Mouse (Mus musculus): ENCODE results near the gene Echs1. TPM values are rescaled to one million over a fixed set of nuclear protein-coding genes. Genes with fewer than 3 reads are reported as not detected.
"Not testable (repeated sequence)": the region's sequence is repeated elsewhere in the genome, so short reads cannot be mapped to it uniquely, and the experiment has no call there.

Gene Echs1
- polyA plus RNA-seq, 1 experiment from 2014 or later: 153 TPM

GRCm38 (mm10) chr7:140144550-140144949 is 28.3 kb upstream of the Echs1 start:
- H3K9me3 ChIP-seq (ENCODE audit: control insufficient read depth): no peaks in the 10 kb centered on the region
- H3K4me1 ChIP-seq (replicated peaks; ENCODE audit: control insufficient read depth, insufficient read depth, low read length): no peaks in the 10 kb centered on the region
- WGBS: 81% methylated on average over 4 of the region's 4 CpGs
- peaks cover 12% of the 10 kb centered on the region; the same call in 1 of the 2 replicates for H3K36me3 ChIP-seq (ENCODE audit: control insufficient read depth, insufficient read depth)
- H3K4me2 ChIP-seq (replicated peaks; ENCODE audit: low read depth): no peak overlapping the region
- TF ChIP-seq CTCF (IDR thresholded peaks at IDR 0.05; ENCODE audit: low read depth): no peak
- H3K27me3 ChIP-seq (replicated peaks; ENCODE audit: control insufficient read depth, insufficient read depth, low read length): no peaks in the 10 kb centered on the region
- ATAC-seq: no peak
- no peak overlapping the region for H3K4me3 ChIP-seq (ENCODE audit: low read depth, low read length)
- H3K27ac ChIP-seq (ENCODE audit: low read depth, low read length): no peak overlapping the region
- no peak overlapping the region for H3K9ac ChIP-seq (ENCODE audit: low read depth, low read length)

GRCm38 (mm10) chr7:140141350-140141749 is 25.1 kb upstream of the Echs1 start:
- H3K27me3 ChIP-seq (replicated peaks; ENCODE audit: control insufficient read depth, insufficient read depth, low read length): no peaks in the 10 kb centered on the region
- H3K36me3 ChIP-seq (ENCODE audit: control insufficient read depth, insufficient read depth): peaks cover 4% of the 10 kb centered on the region; the same call in 1 of the 2 replicates
- ATAC-seq: no peak
- peak; percentile 89 for TF ChIP-seq CTCF (IDR thresholded peaks at IDR 0.05; ENCODE audit: low read depth)
- H3K9ac ChIP-seq (ENCODE audit: low read depth, low read length): no peak overlapping the region
- H3K4me2 ChIP-seq (replicated peaks; ENCODE audit: low read depth): no peak overlapping the region
- no peak overlapping the region for H3K4me3 ChIP-seq (ENCODE audit: low read depth, low read length)
- no peak overlapping the region for H3K27ac ChIP-seq (ENCODE audit: low read depth, low read length)
- 6% methylated on average over 14 of the region's 14 CpGs for WGBS
- peaks cover 4% of the 10 kb centered on the region; the same call in 1 of the 2 replicates for H3K4me1 ChIP-seq (replicated peaks; ENCODE audit: control insufficient read depth, insufficient read depth, low read length)
- H3K9me3 ChIP-seq (ENCODE audit: control insufficient read depth): no peaks in the 10 kb centered on the region

GRCm38 (mm10) chr7:140138021-140138310 is 21.7 kb upstream of the Echs1 start:
- H3K4me3 ChIP-seq (ENCODE audit: low read depth, low read length): peak overlapping the region; percentile 69
- 1% methylated on average over 8 of the region's 8 CpGs for WGBS
- H3K4me1 ChIP-seq (replicated peaks; ENCODE audit: control insufficient read depth, insufficient read depth, low read length): peaks cover 4% of the 10 kb centered on the region; the same call in 1 of the 2 replicates
- no peaks in the 10 kb centered on the region for H3K9me3 ChIP-seq (ENCODE audit: control insufficient read depth)
- TF ChIP-seq CTCF (IDR thresholded peaks at IDR 0.05; ENCODE audit: low read depth): no peak
- no peaks in the 10 kb centered on the region for H3K27me3 ChIP-seq (replicated peaks; ENCODE audit: control insufficient read depth, insufficient read depth, low read length)
- H3K4me2 ChIP-seq (replicated peaks; ENCODE audit: low read depth): peak overlapping the region; percentile 78
- H3K27ac ChIP-seq (ENCODE audit: low read depth, low read length): peak overlapping the region; percentile 69; the same call in 1 of the 2 replicates
- ATAC-seq: no peak
- peaks cover 4% of the 10 kb centered on the region; the same call in 1 of the 2 replicates for H3K36me3 ChIP-seq (ENCODE audit: control insufficient read depth, insufficient read depth)
- H3K9ac ChIP-seq (ENCODE audit: low read depth, low read length): peak overlapping the region; percentile 74

- peak within 1 kb of the TSS; percentile 78 for H3K4me2 ChIP-seq (replicated peaks; ENCODE audit: low read depth)
- H3K4me3 ChIP-seq (ENCODE audit: low read depth, low read length): peak within 1 kb of the TSS; percentile 69
- peak; percentile 97 for ATAC-seq
- H3K27ac ChIP-seq (ENCODE audit: low read depth, low read length): peak within 1 kb of the TSS; percentile 69
- peaks cover 4% of the 10 kb centered on the region; the same call in 1 of the 2 replicates for H3K4me1 ChIP-seq (replicated peaks; ENCODE audit: control insufficient read depth, insufficient read depth, low read length)
- 3% methylated on average over 39 of the region's 39 CpGs for WGBS
- H3K9me3 ChIP-seq (ENCODE audit: control insufficient read depth): no peaks in the 10 kb centered on the region
- peaks cover 4% of the 10 kb centered on the region; the same call in 1 of the 2 replicates for H3K36me3 ChIP-seq (ENCODE audit: control insufficient read depth, insufficient read depth)
- H3K27me3 ChIP-seq (replicated peaks; ENCODE audit: control insufficient read depth, insufficient read depth, low read length): no peaks in the 10 kb centered on the region
- TF ChIP-seq CTCF (IDR thresholded peaks at IDR 0.05; ENCODE audit: low read depth): peak; percentile 26; the same call in 1 of the 2 replicates
- peak within 1 kb of the TSS; percentile 74 for H3K9ac ChIP-seq (ENCODE audit: low read depth, low read length)
These were observed 21.1 kb upstream of the Echs1 start, which contains the start of gene Mtg1 for GRCm38 (mm10) chr7:140137135-140138020. Mtg1 (plus strand) TSS chr7:140137564.

- Histone ChIP-seq H3K27me3 (replicated peaks; ENCODE audit: control insufficient read depth, insufficient read depth, low read length) (no peaks in the 10 kb centered on the region), H3K36me3 (ENCODE audit: control insufficient read depth, insufficient read depth) (peaks cover 8% of the 10 kb centered on the region), H3K9ac (ENCODE audit: low read depth, low read length) (no peak overlapping the region), H3K9me3 (ENCODE audit: control insufficient read depth) (no peaks in the 10 kb centered on the region), H3K4me2 (replicated peaks; ENCODE audit: low read depth) (no peak overlapping the region), H3K4me1 (replicated peaks; ENCODE audit: control insufficient read depth, insufficient read depth, low read length) (peaks cover 4% of the 10 kb centered on the region; the same call in 1 of the 2 replicates), H3K27ac (ENCODE audit: low read depth, low read length) (no peak overlapping the region), H3K4me3 (ENCODE audit: low read depth, low read length) (no peak overlapping the region)
- 82% methylated on average over 5 of the region's 5 CpGs for WGBS
- no peak for ATAC-seq
- no peak for TF ChIP-seq CTCF (IDR thresholded peaks at IDR 0.05; ENCODE audit: low read depth)
These were observed 19.0 kb upstream of the Echs1 start for GRCm38 (mm10) chr7:140135106-140135770.

GRCm38 (mm10) chr7:140134033-140134432 is 17.8 kb upstream of the Echs1 start:
- WGBS: 82% methylated on average over 5 of the region's 7 CpGs
- not testable (repeated sequence) for ATAC-seq; H3K4me1 ChIP-seq (replicated peaks; ENCODE audit: control insufficient read depth, insufficient read depth, low read length); H3K27me3 ChIP-seq (replicated peaks; ENCODE audit: control insufficient read depth, insufficient read depth, low read length); H3K4me3 ChIP-seq (ENCODE audit: low read depth, low read length); H3K9ac ChIP-seq (ENCODE audit: low read depth, low read length); H3K4me2 ChIP-seq (replicated peaks; ENCODE audit: low read depth); H3K9me3 ChIP-seq (ENCODE audit: control insufficient read depth); H3K27ac ChIP-seq (ENCODE audit: low read depth, low read length)
- peaks cover 20% of the 10 kb centered on the region for H3K36me3 ChIP-seq (ENCODE audit: control insufficient read depth, insufficient read depth)

GRCm38 (mm10) chr7:140132184-140132583 is 15.9 kb upstream of the Echs1 start:
- not testable (repeated sequence) for H3K9ac ChIP-seq (ENCODE audit: low read depth, low read length); H3K9me3 ChIP-seq (ENCODE audit: control insufficient read depth); H3K4me3 ChIP-seq (ENCODE audit: low read depth, low read length); H3K4me1 ChIP-seq (replicated peaks; ENCODE audit: control insufficient read depth, insufficient read depth, low read length); H3K27me3 ChIP-seq (replicated peaks; ENCODE audit: control insufficient read depth, insufficient read depth, low read length); H3K4me2 ChIP-seq (replicated peaks; ENCODE audit: low read depth); H3K27ac ChIP-seq (ENCODE audit: low read depth, low read length); ATAC-seq
- peaks cover 20% of the 10 kb centered on the region for H3K36me3 ChIP-seq (ENCODE audit: control insufficient read depth, insufficient read depth)
- 91% methylated on average over 7 of the region's 7 CpGs for WGBS

Data from intestine, postnatal 0 days (tissue).